Mouse (Mus musculus): ENCODE results near the gene Entpd3. TPM values are rescaled to one million over a fixed set of nuclear protein-coding genes. Genes with fewer than 3 reads are reported as not detected.

The Entpd3 gene
- total RNA-seq, 2 experiments from 2014 or later, result 4.9 to 8.1 TPM

GRCm38 (mm10) chr9:120583314-120583713, 43.7 kb downstream of the Entpd3 start:
- intact Hi-C loops (cut with DNase I), result loop anchor here (5.0 kb wide), 1 partner anchor 659 kb away; no protein-coding TSS in a partner anchor
- Histone ChIP-seq H3K4me3 (no peak overlapping the region), H3K27ac (no peak overlapping the region)
- TF ChIP-seq CTCF (IDR thresholded peaks at IDR 0.05), result no peak
- no peak for DNase-seq (ENCODE audit: extremely low spot score in 1 of 2, low spot score in 2 of 2)

DNA sequence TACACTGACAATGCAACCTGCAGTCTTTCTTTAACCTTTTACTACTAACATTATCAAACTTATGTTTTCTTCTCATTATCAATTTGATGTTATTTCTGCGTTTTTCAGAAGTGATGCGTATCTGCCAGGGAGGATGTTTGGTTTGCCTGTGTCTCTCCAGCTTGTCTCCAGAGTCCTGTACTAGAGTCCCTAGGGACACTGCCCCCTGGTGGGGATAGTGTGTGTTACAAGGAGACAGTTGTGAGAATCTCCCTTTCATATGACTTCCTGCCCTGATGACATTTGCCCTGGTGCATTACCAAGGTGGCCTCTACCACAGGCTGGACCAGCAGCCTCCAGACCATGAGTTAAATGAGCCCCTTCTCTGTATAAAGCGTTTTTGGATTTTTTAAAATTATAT, 46.9 kb downstream of the Entpd3 start:
- intact Hi-C loops (cut with DNase I), result loop anchor here (2.0 to 5.0 kb wide), 2 partner anchors 84 to 154 kb away; no protein-coding TSS in a partner anchor
- H3K27ac ChIP-seq, result no peak overlapping the region
- DNase-seq (ENCODE audit: extremely low spot score in 1 of 2, low spot score in 2 of 2), result peak; percentile 66 to 72
- H3K4me3 ChIP-seq, result no peak overlapping the region
- peak; percentile 84 for TF ChIP-seq CTCF (IDR thresholded peaks at IDR 0.05)

GRCm38 (mm10) chr9:120591490-120591889, 51.9 kb downstream of the Entpd3 start:
- peak; percentile 87 for TF ChIP-seq CTCF (IDR thresholded peaks at IDR 0.05)
- intact Hi-C loops (cut with DNase I), result no loop called here
- peak; percentile 68 to 79 for DNase-seq (ENCODE audit: extremely low spot score in 1 of 2, low spot score in 2 of 2)
- H3K4me3 ChIP-seq, result no peak overlapping the region
- H3K27ac ChIP-seq, result no peak overlapping the region

DNA sequence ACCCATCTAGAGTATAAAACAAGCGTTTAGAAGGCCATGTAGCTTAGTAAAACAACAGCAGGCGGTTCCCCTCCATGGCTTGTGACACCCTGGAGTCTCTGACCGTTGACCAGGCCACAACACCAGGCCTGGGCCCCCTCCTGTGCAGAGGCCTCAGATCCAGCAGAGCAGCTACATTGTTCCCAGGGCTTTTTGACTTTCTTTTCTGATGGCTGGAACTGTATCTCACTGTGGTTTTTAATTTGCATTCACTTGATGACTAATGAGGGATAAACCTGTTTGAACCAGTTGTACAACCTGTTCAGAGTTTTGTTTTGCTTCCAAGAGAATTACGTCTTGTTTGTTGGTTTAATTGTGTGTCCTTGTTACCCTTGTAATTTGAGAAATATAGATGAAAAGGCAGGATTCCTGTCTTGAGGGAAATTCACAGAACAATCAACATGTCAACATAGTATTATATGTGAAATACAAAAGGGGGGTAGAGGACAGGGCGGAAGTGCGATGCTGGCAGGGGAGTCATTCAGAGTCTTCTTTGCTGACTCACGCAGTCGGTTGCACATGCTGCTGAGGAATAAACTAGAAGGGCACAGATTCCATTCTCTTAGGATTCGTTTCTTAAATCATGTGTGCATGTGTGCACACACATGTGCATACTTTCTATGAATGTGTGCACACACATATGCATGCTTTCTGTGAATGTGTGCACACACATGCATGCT, 53.9 kb downstream of the Entpd3 start:
- no peak overlapping the region for H3K4me3 ChIP-seq
- TF ChIP-seq CTCF (IDR thresholded peaks at IDR 0.05), result no peak
- DNase-seq (ENCODE audit: extremely low spot score in 1 of 2, low spot score in 2 of 2), result no peak
- intact Hi-C loops (cut with DNase I), result no loop called here
- no peak overlapping the region for H3K27ac ChIP-seq

DNA sequence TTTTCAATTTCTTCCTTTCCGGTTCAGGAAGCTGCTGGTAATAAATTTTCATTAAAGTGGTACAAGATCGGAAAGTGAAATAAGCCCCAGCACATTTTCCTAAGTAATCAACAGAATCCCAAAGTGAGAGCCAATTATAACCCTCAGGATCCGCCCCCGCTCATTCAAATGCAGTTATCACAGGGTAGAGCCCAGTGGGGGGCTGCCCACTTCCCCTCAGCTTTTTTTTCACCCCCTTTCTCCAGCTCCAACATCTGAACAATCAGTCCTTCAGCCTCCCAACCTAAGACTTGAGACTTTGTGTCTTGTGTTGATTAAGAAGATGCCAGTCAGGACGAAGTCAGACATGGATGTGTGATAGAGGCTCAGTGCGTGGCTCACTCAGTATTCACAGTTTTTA, 55.2 kb downstream of the Entpd3 start:
- H3K27ac ChIP-seq, result no peak overlapping the region
- H3K4me3 ChIP-seq, result no peak overlapping the region
- intact Hi-C loops (cut with DNase I), result no loop called here
- DNase-seq (ENCODE audit: extremely low spot score in 1 of 2, low spot score in 2 of 2), result no peak
- TF ChIP-seq CTCF (IDR thresholded peaks at IDR 0.05), result no peak

GRCm38 (mm10) chr9:120595306-120595705, 55.7 kb downstream of the Entpd3 start:
- TF ChIP-seq CTCF (IDR thresholded peaks at IDR 0.05), result no peak
- no peak overlapping the region for H3K27ac ChIP-seq
- DNase-seq (ENCODE audit: extremely low spot score in 1 of 2, low spot score in 2 of 2), result no peak
- H3K4me3 ChIP-seq, result no peak overlapping the region
- intact Hi-C loops (cut with DNase I), result no loop called here

- no peak overlapping the region for H3K27ac ChIP-seq
- peak; percentile 100 for TF ChIP-seq CTCF (IDR thresholded peaks at IDR 0.05)
- H3K4me3 ChIP-seq, result no peak overlapping the region
- intact Hi-C loops (cut with DNase I), result loop anchor here (5.0 to 10.0 kb wide), 3 partner anchors 173 to 641 kb away; no protein-coding TSS in a partner anchor
- DNase-seq (ENCODE audit: extremely low spot score in 1 of 2, low spot score in 2 of 2), result peak; percentile 75 to 83
Measured at GRCm38 (mm10) chr9:120601488-120602171, 62.0 kb downstream of the Entpd3 start.

DNA sequence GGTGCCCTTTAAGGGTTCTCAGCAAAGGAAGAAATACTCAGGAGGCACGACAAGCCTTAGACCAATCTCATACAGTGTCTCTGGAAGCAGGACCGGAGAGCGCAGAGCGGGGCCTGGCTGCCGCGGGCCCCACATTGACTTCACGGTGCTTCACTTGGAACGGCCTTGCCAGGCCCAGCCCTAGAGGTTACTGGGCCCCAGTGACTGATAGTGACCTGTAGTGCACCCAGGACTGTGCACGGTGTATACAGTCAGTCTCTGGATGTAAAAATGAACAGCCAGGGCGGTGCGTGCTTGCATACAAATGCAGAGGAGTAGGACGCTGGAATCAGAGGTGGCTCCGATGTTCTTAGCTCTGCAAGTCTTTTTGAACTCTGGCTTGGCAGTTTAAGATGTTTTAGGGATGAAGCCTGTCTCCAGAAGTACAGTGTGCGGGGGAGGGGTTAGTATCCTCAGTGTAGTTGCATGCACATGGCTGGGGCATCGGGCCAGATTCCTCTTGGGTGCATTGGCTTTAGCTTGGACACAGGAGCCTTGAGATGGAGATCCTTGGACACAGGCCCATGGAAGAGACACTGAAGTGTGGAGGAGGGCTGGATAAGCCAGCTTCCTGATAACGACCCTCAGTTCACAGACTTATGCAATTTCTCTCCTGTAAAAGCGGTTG, 62.7 kb downstream of the Entpd3 start:
- Histone ChIP-seq H3K4me3 (peak overlapping the region; percentile 7; the same call in 1 of the 2 replicates), H3K27ac (no peak overlapping the region)
- no peak for TF ChIP-seq CTCF (IDR thresholded peaks at IDR 0.05)
- peak in 1 of 2 experiments; percentile 19 for DNase-seq (ENCODE audit: extremely low spot score in 1 of 2, low spot score in 2 of 2)
- intact Hi-C loops (cut with DNase I), result loop anchor here (5.0 to 10.0 kb wide), 3 partner anchors 172 to 640 kb away; no protein-coding TSS in a partner anchor

DNA sequence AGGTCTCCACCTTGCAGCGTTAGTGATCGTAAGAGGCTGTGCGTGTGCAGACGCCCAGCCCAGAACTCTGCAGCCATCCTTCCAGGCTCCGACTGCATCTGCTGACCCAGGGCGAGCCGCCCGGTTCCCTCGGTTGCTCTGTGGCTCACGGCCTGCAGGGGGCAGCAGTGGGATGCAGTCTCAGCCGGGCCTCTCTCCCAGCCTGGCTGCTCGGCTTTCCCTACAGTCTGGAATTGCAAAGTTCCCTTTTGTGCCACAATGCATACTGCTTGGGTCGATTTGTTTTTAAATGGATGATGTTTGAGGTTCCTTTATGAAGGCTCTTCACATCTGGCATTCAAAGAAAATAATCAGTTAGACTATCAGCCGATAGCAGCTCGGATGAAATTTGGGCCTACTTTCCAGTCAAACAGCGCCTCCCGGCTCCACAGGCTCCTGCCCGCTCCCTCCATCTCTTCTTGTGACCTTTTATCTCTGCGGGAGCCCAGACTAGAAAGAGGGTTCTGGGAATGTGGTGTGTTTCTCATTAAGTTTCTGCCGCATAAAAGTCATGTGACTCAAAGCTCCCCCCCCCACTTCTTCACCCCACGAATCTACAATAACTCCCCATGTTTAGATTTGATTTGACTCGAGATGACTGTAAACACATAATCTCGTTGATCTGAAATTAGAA, 63.4 kb downstream of the Entpd3 start:
- H3K4me3 ChIP-seq, result peak overlapping the region; percentile 7; the same call in 1 of the 2 replicates
- peak; percentile 86 to 90 for DNase-seq (ENCODE audit: extremely low spot score in 1 of 2, low spot score in 2 of 2)
- TF ChIP-seq CTCF (IDR thresholded peaks at IDR 0.05), result peak; percentile 97
- H3K27ac ChIP-seq, result no peak overlapping the region
- intact Hi-C loops (cut with DNase I), result loop anchor here (1.0 to 10.0 kb wide), 4 partner anchors 172 to 639 kb away; no protein-coding TSS in a partner anchor

GRCm38 (mm10) chr9:120603512-120603908, 63.9 kb downstream of the Entpd3 start:
- intact Hi-C loops (cut with DNase I), result loop anchor here (1.0 to 10.0 kb wide), 4 partner anchors 171 to 639 kb away; no protein-coding TSS in a partner anchor

GRCm38 (mm10) chr9:120603956-120604355, 64.3 kb downstream of the Entpd3 start:
- intact Hi-C loops (cut with DNase I), result loop anchor here (1.0 to 10.0 kb wide), 4 partner anchors 171 to 638 kb away; no protein-coding TSS in a partner anchor
- no peak for TF ChIP-seq CTCF (IDR thresholded peaks at IDR 0.05)

More at GRCm38 (mm10) chr9:120603512-120603908, 63.9 kb downstream of the Entpd3 start:
- Histone ChIP-seq H3K4me3 (no peak overlapping the region), H3K27ac (no peak overlapping the region)
- no peak for DNase-seq (ENCODE audit: extremely low spot score in 1 of 2, low spot score in 2 of 2)
- no peak for TF ChIP-seq CTCF (IDR thresholded peaks at IDR 0.05)

More at GRCm38 (mm10) chr9:120603956-120604355, 64.3 kb downstream of the Entpd3 start:
- H3K4me3 ChIP-seq, result no peak overlapping the region
- no peak overlapping the region for H3K27ac ChIP-seq
- DNase-seq (ENCODE audit: extremely low spot score in 1 of 2, low spot score in 2 of 2), result no peak
